Mouse (Mus musculus): ENCODE data around the gene Zbtb18. TPM values are rescaled to one million over a fixed set of nuclear protein-coding genes. Genes with fewer than 3 reads are reported as not detected.
"Not testable (repeated sequence)": the region's sequence is repeated elsewhere in the genome, so short reads cannot be mapped to it uniquely, and the experiment has no call there.

Zbtb18 gene
- polyA plus RNA-seq, 1 experiment = 23.3 TPM

DNA sequence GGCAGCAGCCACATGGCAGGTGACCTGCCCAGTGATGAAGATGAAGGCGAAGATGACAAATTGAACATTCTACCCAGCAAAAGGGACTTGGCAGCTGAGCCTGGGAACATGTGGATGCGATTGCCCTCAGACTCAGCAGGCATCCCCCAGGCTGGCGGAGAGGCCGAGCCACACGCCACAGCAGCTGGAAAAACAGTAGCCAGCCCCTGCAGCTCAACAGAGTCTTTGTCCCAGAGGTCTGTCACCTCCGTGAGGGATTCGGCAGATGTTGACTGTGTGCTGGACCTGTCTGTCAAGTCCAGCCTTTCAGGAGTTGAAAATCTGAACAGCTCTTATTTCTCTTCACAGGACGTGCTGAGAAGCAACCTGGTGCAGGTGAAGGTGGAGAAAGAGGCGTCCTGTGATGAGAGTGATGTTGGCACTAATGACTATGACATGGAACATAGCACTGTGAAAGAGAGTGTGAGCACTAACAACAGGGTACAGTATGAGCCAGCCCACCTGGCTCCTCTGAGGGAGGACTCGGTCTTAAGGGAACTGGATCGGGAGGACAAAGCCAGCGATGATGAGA lies 5.5 kb downstream of the Zbtb18 start:
- no peak overlapping the region for H3K27ac ChIP-seq (ENCODE audit: control insufficient read depth, insufficient read depth, low read depth, low read length)

GRCm38 (mm10) chr1:177448121-177448561 lies 6.0 kb downstream of the Zbtb18 start:
- H3K27ac ChIP-seq (ENCODE audit: control insufficient read depth, insufficient read depth, low read depth, low read length) = no peak overlapping the region
- no peaks in the 10 kb centered on the region; the same call in 1 of the 2 replicates for H3K36me3 ChIP-seq (ENCODE audit: control insufficient read depth, insufficient read depth, low read length)
- no peaks in the 10 kb centered on the region for H3K27me3 ChIP-seq (ENCODE audit: control insufficient read depth, insufficient read depth, low read length)
- TF ChIP-seq POLR2A (IDR thresholded peaks at IDR 0.05; ENCODE audit: control insufficient read depth, low read depth, low read length) (no peak), CTCF (IDR thresholded peaks at IDR 0.05; ENCODE audit: control insufficient read depth, insufficient read depth, insufficient replicate concordance, low read depth, low read length) (no peak)
- peaks cover 4% of the 10 kb centered on the region for H3K4me1 ChIP-seq (ENCODE audit: control insufficient read depth, insufficient read depth, low read length)
- H3K4me3 ChIP-seq (ENCODE audit: control insufficient read depth, low read depth, low read length) = no peak overlapping the region

More for the DNA sequence above, 5.5 kb downstream of the Zbtb18 start:
- H3K27me3 ChIP-seq (ENCODE audit: control insufficient read depth, insufficient read depth, low read length) = no peaks in the 10 kb centered on the region
- H3K4me3 ChIP-seq (ENCODE audit: control insufficient read depth, low read depth, low read length) = no peak overlapping the region
- H3K36me3 ChIP-seq (ENCODE audit: control insufficient read depth, insufficient read depth, low read length) = no peaks in the 10 kb centered on the region; the same call in 1 of the 2 replicates
- no peak for TF ChIP-seq POLR2A (IDR thresholded peaks at IDR 0.05; ENCODE audit: control insufficient read depth, low read depth, low read length)
- no peak for TF ChIP-seq CTCF (IDR thresholded peaks at IDR 0.05; ENCODE audit: control insufficient read depth, insufficient read depth, insufficient replicate concordance, low read depth, low read length)
- H3K4me1 ChIP-seq (ENCODE audit: control insufficient read depth, insufficient read depth, low read length) = peaks cover 4% of the 10 kb centered on the region

DNA sequence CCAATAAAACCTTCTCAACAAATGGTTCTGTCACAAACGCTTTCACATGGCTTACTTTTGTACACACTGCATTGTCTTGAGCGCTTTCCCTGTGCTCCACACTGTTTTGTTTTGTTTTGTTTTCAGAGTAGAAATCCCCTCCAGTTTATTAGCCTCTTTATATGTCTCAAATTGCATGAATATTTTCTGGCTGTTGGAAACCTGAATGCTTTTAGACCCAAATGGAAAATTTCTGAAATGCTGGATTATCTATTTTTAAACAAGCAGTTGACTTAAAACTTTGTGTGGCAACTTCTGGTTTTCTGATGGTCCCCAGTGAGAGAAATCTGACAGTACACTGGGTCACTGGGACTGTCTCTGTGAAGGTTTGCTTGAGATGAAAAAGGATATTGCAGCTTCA lies 6.8 kb downstream of the Zbtb18 start:
- Histone ChIP-seq H3K4me1 (ENCODE audit: control insufficient read depth, insufficient read depth, low read length) (no peaks in the 10 kb centered on the region; the same call in 1 of the 2 replicates), H3K4me3 (ENCODE audit: control insufficient read depth, low read depth, low read length) (no peak overlapping the region), H3K27me3 (ENCODE audit: control insufficient read depth, insufficient read depth, low read length) (no peaks in the 10 kb centered on the region), H3K27ac (ENCODE audit: control insufficient read depth, insufficient read depth, low read depth, low read length) (no peak overlapping the region), H3K36me3 (ENCODE audit: control insufficient read depth, insufficient read depth, low read length) (no peaks in the 10 kb centered on the region; the same call in 1 of the 2 replicates)
- TF ChIP-seq CTCF (IDR thresholded peaks at IDR 0.05; ENCODE audit: control insufficient read depth, insufficient read depth, insufficient replicate concordance, low read depth, low read length) (no peak), POLR2A (IDR thresholded peaks at IDR 0.05; ENCODE audit: control insufficient read depth, low read depth, low read length) (no peak)

GRCm38 (mm10) chr1:177449857-177450256 lies 7.7 kb downstream of the Zbtb18 start:
- not testable (repeated sequence) for H3K36me3 ChIP-seq (ENCODE audit: control insufficient read depth, insufficient read depth, low read length); H3K27me3 ChIP-seq (ENCODE audit: control insufficient read depth, insufficient read depth, low read length); H3K4me3 ChIP-seq (ENCODE audit: control insufficient read depth, low read depth, low read length); H3K4me1 ChIP-seq (ENCODE audit: control insufficient read depth, insufficient read depth, low read length); H3K27ac ChIP-seq (ENCODE audit: control insufficient read depth, insufficient read depth, low read depth, low read length)

DNA sequence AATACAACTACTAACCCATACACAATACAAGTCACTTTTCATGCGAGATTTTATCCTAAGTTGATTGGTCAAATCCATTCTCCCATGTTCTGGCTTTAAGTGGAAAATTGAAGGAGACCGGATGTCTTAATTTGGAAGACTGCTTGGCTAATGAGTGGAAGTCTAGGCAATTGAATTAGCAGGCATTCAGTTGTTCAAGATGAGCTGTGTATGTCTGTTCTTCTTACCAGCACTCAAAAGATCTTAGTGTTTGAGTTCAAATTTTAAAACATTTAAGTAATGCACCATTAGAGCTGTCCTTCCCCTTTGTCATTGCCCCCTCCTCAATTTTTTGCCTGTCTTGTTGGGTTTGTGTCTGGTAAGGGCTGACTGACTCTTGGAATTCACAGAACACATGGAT lies 8.9 kb downstream of the Zbtb18 start:
- Histone ChIP-seq H3K27me3 (ENCODE audit: control insufficient read depth, insufficient read depth, low read length) (no peaks in the 10 kb centered on the region), H3K4me1 (ENCODE audit: control insufficient read depth, insufficient read depth, low read length) (no peaks in the 10 kb centered on the region), H3K27ac (ENCODE audit: control insufficient read depth, insufficient read depth, low read depth, low read length) (no peak overlapping the region), H3K36me3 (ENCODE audit: control insufficient read depth, insufficient read depth, low read length) (no peaks in the 10 kb centered on the region; the same call in 1 of the 2 replicates), H3K4me3 (ENCODE audit: control insufficient read depth, low read depth, low read length) (no peak overlapping the region)
- TF ChIP-seq CTCF (IDR thresholded peaks at IDR 0.05; ENCODE audit: control insufficient read depth, insufficient read depth, insufficient replicate concordance, low read depth, low read length) (no peak), POLR2A (IDR thresholded peaks at IDR 0.05; ENCODE audit: control insufficient read depth, low read depth, low read length) (no peak)

GRCm38 (mm10) chr1:177451991-177452431 lies 9.9 kb downstream of the Zbtb18 start:
- Histone ChIP-seq H3K4me1 (ENCODE audit: control insufficient read depth, insufficient read depth, low read length) (no peaks in the 10 kb centered on the region), H3K27me3 (ENCODE audit: control insufficient read depth, insufficient read depth, low read length) (no peaks in the 10 kb centered on the region), H3K27ac (ENCODE audit: control insufficient read depth, insufficient read depth, low read depth, low read length) (no peak overlapping the region), H3K4me3 (ENCODE audit: control insufficient read depth, low read depth, low read length) (no peak overlapping the region), H3K36me3 (ENCODE audit: control insufficient read depth, insufficient read depth, low read length) (no peaks in the 10 kb centered on the region; the same call in 1 of the 2 replicates)
- no peak for TF ChIP-seq POLR2A (IDR thresholded peaks at IDR 0.05; ENCODE audit: control insufficient read depth, low read depth, low read length)
- TF ChIP-seq CTCF (IDR thresholded peaks at IDR 0.05; ENCODE audit: control insufficient read depth, insufficient read depth, insufficient replicate concordance, low read depth, low read length) = no peak

DNA sequence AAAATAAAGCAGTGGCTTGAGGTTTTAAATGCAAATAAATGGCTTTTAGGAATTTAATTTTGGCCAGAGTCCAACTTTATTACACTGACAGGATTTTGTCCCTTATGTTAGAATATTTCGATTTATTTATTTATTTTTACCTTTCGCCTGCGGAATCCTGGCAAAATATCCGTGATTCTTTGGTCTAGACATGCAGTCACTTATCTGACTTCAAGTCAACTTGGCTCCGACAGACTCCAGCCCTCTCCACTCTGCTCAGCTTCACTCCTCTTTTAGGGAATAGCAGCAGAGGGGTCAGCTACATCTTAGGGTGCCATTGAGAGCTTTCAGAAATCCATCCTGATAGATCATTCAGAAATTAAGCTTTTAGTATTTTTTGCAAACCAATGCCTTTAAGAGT lies 10.8 kb downstream of the Zbtb18 start:
- Histone ChIP-seq H3K27ac (ENCODE audit: control insufficient read depth, insufficient read depth, low read depth, low read length) (no peak overlapping the region), H3K4me3 (ENCODE audit: control insufficient read depth, low read depth, low read length) (no peak overlapping the region), H3K36me3 (ENCODE audit: control insufficient read depth, insufficient read depth, low read length) (no peaks in the 10 kb centered on the region; the same call in 1 of the 2 replicates), H3K27me3 (ENCODE audit: control insufficient read depth, insufficient read depth, low read length) (no peaks in the 10 kb centered on the region), H3K4me1 (ENCODE audit: control insufficient read depth, insufficient read depth, low read length) (no peaks in the 10 kb centered on the region)
- TF ChIP-seq CTCF (IDR thresholded peaks at IDR 0.05; ENCODE audit: control insufficient read depth, insufficient read depth, insufficient replicate concordance, low read depth, low read length) = no peak
- TF ChIP-seq POLR2A (IDR thresholded peaks at IDR 0.05; ENCODE audit: control insufficient read depth, low read depth, low read length) = no peak

Measured in testis, adult 2 months (tissue).